Mouse (Mus musculus) 416B (cell line): ENCODE results near the gene Stx3.

ENCODE experiments used
- DNase-seq: peaks from one replicate; pipeline ENCODE4 v3.0.0; 2011; ENCODE audit warnings: low read depth

The Stx3 gene

DNA sequence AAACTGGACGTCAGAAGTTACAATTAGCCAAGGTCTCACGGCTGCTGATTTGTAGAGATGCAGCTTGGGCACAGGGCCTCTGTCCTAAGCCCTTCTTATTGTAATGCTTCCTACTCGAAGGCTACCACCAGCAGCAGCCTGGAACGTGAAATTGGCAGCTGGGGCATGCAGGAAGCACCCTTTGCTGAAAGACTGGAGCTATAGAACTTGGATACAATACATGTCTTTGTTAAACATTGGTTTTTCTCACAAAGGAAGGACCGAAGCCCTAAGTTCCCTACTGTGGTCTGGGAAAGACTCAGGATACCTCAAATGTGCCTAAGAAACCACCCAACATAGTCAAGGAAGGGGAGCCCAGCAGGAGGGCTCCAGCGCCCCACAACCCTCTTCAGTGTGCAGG is 11.4 kb downstream of the Stx3 start:
- DNase-seq = no peak

DNA sequence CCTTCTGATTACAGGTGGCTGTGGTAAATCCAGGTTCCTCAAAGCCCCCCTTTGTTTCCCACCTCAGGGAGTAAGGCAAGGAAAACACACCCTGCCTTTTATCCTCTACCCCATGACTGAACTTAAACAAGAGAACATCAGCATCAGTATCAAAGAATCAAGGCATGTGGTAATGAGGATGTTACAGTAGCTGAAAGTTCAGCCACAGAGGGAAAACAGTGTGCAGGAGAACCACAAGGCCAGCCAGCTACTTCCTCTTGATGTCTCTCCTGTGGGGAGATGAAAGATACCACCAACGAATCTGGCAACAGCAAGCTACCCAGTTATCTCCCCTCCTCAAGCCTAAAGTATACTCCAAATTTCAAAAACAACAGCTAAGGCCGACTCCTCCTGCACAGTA is 12.0 kb downstream of the Stx3 start:
- DNase-seq = peak; percentile 94

DNA sequence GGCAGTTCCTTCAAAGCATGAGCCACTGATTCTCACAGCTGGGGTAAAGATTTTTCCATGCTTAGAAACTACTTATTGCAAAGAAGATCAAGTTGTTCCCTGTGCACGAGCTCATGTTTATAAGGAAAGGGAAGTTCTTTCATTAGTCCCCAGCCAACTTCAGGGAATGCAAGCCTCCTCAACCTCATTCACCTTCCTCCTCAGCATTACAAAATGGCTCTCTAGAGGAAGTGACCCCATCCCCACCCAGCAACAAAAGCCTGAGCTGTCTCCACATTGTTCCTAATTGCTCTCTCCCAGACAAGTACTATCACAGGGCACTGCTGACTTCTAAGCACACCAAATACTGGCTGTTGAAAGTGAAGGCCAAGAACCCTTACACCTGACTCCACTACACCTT is 14.8 kb downstream of the Stx3 start:
- no peak for DNase-seq

DNA sequence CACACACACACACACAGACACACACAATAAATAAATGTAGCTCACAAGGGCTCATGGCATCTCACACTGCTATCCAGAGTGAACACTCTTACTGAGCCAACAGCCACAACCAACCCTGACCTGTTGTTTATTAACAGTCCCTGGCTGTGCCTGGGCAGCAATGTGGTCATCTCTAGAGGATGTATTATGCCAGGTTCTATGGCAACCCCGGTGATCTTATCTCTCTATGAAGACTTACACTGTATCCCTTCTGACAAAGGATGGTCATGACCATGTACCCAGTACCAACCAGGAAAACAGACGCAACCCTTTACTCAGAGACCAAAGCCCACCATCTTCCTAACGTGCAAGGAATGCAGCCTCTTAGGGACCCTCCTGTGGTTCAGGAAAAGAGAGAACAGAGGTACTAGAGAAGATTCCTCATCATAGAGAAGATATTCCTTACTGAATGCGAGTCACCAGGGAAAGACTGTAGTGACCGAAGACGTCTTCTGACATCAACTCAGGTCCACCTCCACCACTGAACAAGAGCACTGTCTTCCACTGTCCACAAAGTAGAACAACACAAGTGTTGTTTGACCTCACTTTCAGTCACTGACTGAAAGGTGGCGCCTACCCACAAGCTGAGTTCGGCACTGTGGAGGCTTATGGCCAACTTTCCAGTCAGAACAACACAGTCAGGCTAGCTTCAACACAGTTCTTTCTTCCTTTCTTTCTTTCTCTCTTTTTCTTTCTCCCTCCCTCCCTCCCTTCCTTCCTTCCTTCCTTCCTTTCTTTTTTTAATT is 18.5 kb downstream of the Stx3 start:
- DNase-seq = peak; percentile 87

DNA sequence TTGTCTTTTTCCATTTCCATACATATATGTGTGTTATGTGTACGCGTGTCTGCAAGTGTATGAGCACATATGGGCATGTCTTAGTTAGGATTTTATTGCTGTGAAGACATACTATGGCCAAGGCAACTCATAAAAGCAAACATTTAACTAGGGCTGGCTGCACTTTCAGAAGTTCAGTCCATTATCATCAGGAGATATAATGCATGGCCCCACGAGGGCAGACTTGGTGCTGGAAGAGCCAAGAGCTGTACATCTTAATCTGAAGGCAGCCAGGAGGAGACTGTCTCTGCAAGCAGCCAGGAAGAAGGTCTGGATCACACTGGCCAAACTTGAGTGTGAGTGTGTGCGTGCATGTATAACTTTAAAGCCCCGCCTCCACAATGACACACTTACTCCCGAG is 24.8 kb downstream of the Stx3 start:
- no peak for DNase-seq

DNA sequence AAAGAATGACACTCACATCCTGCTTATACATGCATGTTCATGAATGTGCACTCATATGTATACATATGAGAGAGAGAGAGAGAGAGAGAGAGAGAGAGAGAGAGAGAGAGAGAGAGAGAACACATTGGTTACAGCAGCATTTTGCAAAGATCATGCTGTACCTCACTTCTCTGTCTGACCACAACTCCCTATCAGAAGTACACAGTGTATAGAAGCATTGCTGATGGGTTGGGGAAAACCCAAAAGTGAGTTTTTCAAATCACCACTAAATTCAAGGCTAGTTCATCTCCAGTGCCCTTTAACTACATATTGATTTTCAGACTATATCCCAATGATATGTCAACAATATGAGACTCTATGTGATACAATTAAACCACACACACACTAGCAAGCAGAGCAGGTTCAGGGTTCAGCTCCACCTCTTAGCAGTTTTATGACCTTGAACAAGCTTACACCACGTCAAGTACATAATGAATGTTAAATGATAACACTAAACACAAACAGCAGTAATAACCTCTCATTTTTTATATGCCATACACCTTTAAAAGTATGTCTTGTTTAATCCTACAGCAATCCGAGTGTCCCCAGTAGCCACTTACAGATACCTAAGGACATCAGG is 25.4 kb downstream of the Stx3 start:
- DNase-seq = no peak

DNA sequence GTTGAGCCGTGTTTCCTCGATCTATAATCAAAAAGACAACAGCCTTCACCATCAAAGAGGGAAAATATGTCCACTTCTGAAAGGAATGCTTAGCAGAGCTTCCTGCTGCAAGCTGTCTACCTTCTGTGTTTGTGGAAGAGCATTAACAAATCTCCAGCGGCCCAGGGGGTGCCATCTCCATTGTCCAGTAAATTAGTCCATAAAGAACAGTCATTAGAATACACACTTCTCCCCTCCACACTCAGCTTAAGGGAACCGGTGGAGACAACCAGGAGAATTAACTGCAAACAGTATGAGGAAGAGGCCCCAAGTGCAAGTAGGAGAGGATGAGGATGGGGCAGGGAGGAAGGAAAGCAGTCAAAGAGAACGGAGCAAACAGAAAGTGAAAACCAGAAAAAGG is 27.4 kb downstream of the Stx3 start:
- DNase-seq = no peak

DNA sequence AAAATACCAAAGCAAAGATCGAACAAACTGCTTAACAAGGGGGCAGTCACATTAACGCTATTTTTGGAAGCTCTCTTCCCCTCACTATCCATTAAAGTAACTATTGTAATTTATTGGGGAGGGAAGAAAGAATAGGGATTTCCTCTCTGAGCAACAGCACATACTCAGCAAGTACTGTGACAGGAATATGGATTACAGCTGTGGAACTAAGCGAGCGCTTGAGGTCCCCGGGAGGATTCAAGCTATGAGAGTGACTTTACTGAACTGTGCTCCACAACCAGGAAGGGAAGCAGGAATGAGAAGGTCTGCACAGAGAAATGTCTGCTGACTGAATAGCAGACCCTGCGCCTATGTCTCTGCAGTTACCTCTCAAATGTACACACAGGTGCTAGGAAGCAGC is 30.3 kb downstream of the Stx3 start:
- DNase-seq = no peak

DNA sequence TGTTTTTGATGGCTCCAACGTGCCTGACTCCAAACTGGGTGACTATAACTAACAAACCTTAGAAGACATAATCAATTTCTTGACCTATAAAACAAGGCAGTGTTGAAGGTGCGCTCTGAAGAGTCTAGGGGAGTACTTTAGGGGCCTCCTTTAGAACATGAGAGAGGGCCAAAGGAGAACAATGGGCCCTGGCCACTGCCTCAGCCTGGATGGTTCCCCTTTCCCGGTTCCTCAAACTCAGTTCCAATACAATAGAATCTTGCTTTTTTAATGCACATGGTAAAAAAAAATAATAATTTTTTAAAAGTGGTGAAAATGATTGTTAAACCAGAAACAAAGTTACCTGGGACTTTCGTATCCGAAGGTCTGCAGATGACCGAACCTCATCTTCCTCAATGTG is 31.4 kb downstream of the Stx3 start:
- DNase-seq = no peak

DNA sequence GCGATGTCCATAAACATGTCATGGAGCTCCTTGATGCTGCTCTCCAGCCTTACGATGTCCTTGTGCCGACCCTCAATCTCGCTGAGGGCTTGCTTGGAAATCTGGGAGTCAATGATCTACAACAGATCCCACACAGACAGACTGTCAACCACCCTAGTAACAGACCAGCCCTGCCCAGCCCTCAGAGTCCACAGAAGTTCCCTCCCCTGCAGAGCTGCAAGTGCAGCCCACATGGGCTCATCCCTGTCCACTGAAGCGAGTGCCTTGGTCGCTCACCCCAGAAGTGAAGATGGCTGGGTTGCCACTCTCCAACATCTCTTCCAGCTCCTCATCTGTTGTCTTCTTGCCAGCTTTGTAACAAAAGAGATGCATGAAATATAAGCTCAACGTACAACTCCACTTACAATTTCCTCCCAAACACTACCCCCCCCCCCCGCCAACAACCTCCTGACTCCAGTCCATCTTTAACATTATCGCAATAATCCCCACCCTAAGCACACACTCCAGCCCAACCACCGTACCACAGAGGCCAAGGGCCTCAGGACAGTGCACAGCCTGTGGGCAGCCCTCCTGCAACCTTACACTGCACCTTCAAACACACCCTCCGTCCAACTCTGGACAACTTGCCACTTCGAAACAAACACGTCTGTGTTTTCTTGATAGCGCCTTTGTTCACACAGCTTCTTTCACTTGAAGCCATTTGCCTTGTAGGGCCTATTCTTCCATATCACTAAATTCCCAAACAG is 33.6 kb downstream of the Stx3 start:
- DNase-seq = no peak

DNA sequence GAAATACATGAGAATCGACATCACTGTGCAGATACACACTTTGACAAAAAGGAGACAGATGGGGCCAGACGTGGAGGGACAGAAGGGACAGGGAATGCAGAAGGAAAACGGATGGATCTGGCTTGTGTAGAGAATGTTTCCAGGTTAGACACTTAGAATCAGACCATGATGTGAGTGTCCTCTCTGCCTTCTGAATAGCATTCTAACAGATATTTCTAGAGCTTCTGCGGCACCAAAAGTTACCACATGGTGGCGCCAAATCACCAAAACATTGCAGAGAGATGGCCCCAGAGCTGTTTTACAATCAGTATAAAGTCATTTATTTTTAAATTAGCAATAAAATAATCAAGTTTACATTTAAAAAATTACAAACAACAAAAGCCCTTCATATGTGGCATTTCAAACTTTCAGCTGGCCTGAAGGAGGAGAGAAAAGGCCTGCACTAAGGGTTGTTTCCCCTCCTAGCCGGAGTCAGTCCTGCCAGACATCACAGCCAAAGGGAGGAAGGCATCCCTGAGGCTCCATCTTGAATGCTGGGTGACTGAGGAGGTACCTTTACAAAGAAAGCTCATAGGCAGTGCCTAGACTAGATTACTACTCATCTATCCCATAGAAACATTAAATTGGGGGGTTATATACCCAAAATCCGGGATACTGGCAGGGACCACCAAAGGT is 41.9 kb downstream of the Stx3 start:
- DNase-seq = peak; percentile 57

DNA sequence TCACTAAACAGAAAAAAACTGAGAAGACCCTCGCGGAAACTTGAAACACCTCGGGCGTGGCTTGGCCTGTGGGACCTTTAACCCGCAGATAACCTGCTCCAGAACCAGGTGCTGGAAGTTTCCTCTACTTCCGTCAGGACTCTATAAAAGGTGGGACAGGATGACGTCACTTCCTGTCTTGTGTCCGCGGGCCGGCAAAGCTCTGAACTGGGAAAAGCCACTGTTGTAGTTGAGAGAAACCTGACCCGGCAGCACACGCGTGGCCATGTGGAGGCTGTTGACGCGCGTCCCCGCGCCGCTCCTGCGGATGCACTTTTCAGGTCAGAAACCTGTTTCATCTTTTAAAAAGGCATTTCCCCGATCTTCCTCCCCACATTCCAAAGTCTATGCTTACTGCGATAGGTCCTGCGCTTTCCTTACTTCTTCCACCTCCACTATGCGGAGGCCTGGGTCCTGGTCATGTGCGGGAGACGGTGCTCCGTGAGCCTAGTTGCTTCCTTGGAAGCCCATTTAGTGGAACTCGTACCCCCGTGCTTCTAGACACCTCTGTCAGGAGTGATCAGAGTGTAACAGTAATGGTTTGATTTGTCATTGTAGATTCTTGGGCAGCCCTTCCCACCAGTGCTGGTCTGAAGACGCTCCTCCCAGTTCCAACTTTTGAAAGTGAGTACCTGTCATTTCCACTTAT is 48.9 kb downstream of the Stx3 start, which contains the start of gene Mrpl16:
Gene Mrpl16 (plus strand): TSS at position 187 of the 688 bp plus-strand sequence.
- peak; percentile 95 for DNase-seq

DNA sequence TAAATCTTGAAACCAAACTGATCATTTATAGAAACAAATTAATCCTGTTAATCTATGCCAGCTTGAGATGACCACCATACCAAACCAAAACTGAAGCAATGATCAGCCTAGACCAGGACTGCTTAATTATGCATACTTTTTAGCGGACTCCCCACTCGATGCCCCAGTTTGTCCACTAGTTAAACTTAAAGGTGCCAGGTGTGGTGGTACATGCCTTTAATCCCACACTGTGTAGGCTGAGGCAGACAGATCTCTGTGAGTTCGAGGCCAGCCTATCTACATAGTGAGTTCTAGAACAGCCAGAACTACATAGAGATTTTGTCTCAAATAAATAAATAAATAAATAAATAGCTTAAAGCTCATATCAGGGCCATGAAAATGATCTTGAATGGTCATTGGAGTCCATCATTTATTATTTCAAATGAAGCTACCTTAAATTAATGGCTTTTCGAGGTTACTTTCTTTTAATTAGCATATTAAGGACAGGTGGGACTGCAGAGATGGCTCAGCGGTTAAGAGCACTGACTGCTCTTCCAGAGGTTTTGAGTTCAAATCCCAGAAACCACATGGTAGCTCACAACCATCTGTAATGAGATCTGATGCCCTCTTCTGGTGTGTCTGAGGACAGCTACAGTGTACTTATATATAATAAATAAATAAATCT is 49.8 kb downstream of the Stx3 start:
- no peak for DNase-seq

DNA sequence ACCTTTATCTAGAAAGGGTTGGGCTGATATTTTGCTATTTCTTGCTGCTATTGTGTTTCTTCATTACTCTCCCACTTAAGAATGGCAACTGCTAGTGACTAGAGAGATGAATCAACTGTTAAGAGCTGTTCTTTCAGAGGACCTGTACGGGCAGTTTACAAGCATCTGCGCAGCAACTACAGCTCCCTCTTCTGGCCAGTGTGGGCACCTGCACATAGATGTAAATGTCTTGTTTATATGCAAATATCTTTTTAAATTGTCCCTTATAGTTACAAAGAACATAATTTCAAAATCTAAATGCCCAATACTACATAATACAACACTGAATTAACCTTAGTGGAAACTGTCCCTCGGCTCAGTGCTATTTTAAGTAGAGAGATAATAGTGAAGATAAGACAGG is 51.0 kb downstream of the Stx3 start:
- DNase-seq = peak; percentile 83

DNA sequence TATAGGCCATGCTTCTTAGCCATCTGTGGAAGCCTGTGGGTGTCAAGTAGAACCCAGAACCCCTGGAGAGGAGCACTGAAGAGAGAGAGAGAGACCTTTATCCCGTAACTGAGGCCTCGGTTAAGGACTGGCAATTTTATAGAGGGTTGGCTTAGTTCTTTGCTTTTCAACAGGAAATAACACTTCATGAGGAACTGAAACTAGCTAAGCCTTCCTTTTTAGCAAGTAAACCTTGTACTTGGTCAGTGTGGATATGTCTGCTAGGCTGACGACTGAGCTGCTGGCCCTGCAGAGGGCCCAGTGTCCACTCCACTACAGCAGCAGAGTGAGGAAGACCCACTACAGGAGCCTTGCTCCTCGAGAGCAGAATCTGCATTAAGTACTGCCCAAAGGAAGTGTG is 52.8 kb downstream of the Stx3 start:
- DNase-seq = no peak

DNA sequence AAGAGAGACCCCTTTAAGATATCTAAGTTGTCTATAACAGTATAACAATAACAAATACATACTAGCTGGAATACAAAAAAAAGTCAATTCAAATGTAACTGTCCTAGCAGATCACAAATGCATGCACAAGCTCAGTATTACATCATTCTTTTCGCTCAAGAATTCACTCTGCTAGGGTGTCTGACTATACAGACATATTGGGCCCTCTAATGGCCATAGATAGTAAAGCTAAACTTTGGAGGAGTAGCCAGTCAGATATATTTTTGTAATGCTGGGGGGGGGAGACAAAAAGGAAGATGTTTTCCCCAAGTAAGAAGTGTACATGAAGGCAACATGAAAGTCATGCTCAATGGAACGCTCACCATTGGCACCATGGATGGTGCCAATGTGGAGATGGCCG is 54.1 kb downstream of the Stx3 start:
- no peak for DNase-seq

DNA sequence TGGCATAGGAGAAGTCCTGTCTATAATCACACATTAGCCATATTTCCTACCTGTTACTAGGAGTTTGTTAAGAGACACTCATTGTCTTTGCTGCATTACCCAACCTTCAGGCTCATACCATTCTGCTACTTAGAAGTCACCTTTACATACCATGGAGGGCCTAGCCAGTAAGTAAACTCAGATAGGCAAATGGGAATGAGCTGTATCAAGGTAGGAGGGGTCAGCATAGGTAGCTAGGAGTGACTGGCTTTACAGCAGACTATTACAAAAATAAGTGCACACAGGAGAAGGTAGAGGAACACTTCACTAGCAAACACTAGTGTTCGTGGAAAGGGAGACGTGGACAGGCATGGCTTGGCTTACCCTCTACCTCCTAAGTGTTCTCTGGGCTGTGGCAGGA is 71.9 kb downstream of the Stx3 start, which contains the start of gene Gif:
Gene Gif (plus strand): TSS at position 257 of the 400 bp plus-strand sequence.
- no peak for DNase-seq

DNA sequence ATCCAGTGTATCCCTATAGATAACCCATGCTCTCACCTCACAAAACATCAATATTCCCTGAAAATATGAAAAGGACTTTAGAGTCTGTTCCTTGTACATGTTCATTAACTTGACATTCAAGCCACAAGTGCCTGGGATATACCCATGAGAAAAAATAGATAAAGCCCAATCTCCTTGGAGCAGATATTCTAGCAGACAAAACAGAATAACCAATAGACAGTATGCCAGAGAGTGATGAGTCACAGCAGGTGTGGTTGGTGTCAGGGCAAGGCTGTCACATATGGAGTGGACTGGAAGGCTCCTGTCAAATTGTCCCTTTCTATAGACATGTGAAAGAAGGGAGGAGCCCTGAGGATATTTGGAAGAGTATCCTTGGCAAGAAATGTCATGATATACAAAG is 73.5 kb downstream of the Stx3 start:
- no peak for DNase-seq

DNA sequence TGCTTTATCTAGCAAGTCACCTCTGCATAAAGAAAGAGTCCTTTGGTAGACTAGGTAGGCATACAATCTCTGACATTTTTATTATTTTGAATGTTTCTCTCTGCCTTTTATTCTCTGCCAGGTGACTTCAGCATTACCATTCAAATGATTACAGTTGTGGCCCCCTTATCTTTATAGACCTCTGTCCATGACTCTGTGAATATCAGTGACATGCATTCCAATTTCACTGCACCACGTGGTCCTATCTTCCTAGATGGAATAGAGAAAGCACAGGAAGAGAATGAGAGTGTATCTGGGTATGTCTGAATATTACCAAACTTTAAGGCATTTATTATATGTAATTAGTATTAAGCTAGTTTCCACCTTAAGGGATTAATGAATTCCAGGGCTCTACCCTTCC is 82.7 kb downstream of the Stx3 start:
- no peak for DNase-seq

DNA sequence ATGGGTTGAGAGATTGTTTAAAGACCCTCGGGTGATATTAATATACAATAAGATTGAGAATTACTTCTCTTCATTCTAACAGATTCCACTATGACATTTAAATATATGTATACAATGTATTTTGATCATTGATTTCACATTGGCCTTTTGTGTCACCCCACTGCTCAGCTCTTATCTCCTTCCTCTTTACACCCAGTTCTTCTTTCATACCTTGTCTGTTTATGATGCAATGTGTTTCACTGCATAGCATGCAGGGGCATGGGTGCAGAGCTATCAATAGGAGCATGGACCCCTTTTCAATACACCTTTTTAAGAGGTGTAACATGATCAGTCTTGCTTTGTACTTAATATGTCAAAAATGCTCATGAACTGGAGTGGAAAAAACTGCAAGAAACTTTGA is 88.9 kb downstream of the Stx3 start:
- no peak for DNase-seq

DNA sequence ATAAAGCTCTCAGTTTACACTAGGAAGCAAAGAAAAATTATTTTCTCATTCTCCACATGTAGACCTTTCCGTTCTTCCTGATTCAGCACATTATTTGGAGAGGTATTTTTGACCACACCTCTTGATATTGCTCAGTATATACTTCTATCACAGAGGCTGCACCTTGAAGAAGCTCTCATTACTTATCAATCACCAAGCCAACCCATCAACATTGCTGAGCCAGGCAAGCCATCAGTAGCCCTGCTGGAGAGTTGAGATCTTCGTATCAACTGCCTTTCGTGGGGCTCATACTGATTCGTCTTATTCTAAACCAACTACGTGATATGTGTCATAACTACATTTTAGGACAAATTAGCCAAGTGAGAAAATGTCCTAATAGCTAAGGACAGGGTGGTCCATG is 91.9 kb downstream of the Stx3 start:
- no peak for DNase-seq
